Mouse (Mus musculus) bone marrow, adult 2 months (tissue): ENCODE data around the gene Ccdc106.

ENCODE experiments used
- CTCF ChIP-seq: fragments of 200-500 bp; IDR thresholded peaks from 2 replicates; pipeline ENCODE4 v1.5.1; 2011; ENCODE audit warnings: low read length, control low read depth; ENCODE audit not compliant: control insufficient read depth, insufficient read depth
- POLR2A ChIP-seq: fragments of 200-500 bp; IDR thresholded peaks from 2 replicates; pipeline ENCODE4 v1.6.1; 2011; ENCODE audit warnings: low read depth, mild to moderate bottlenecking, control low read depth, low read length, borderline replicate concordance; ENCODE audit not compliant: control insufficient read depth

GRCm38 (mm10) chr7:5012681-5013513 lies 7.5 kb upstream of the Ccdc106 start:
- no peak for TF ChIP-seq CTCF
- TF ChIP-seq POLR2A, result no peak
